Mouse (Mus musculus): ENCODE data around the gene Dmxl2. TPM values are rescaled to one million over a fixed set of nuclear protein-coding genes. Genes with fewer than 3 reads are reported as not detected.
A peak's percentile ranks its signal among the peaks of the same experiment; 100 is the strongest.

The Dmxl2 gene
- total and polyA plus RNA-seq, 3 experiments: 6.1 to 238 (median 9.1) TPM

- Histone ChIP-seq H3K27me3 (ENCODE audit: control insufficient read depth in 1 of 2, insufficient read depth in 2 of 2, low read length in 2 of 2) (peaks cover 2 to 7% of the 10 kb centered on the region in 2 experiments), H3K9ac (ENCODE audit: control insufficient read depth, low read depth, low read length, poor library complexity, severe bottlenecking) (no peak overlapping the region), H3K9me3 (replicated peaks; ENCODE audit: insufficient read depth, low read length) (no peaks in the 10 kb centered on the region), H3K27ac (ENCODE audit: control insufficient read depth, low read depth, low read length) (no peak overlapping the region), H3K4me3 (ENCODE audit: control insufficient read depth in 1 of 2, insufficient read depth in 1 of 2, low read depth in 2 of 2, low read length in 2 of 2) (no peak overlapping the region), H3K4me1 (ENCODE audit: control insufficient read depth in 1 of 2, insufficient read depth in 2 of 2, low read length in 2 of 2) (no peaks in the 10 kb centered on the region), H3K36me3 (ENCODE audit: control insufficient read depth in 1 of 2, insufficient read depth in 2 of 2, low read length in 2 of 2) (no peaks in the 10 kb centered on the region), H3K79me2 (ENCODE audit: control insufficient read depth, insufficient read depth, low read length, poor library complexity) (no peaks in the 10 kb centered on the region)
- no peak for DNase-seq (ENCODE audit: low read depth, low spot score)
- TF ChIP-seq POLR2AphosphoS2 (IDR thresholded peaks at IDR 0.05; ENCODE audit: low read length) (no peak), KAT2A (conservative IDR thresholded peaks at IDR 0.05; ENCODE audit: low read depth, low read length) (no peak), SIN3A (IDR thresholded peaks at IDR 0.05; ENCODE audit: low read length) (no peak), POLR2AphosphoS5 (IDR thresholded peaks at IDR 0.05; ENCODE audit: borderline replicate concordance, low read depth, low read length) (no peak), RAD21 (IDR thresholded peaks at IDR 0.05; ENCODE audit: low read depth, low read length) (no peak), BHLHE40 (IDR thresholded peaks at IDR 0.05; ENCODE audit: borderline replicate concordance, low read depth, low read length) (no peak), MAX (IDR thresholded peaks at IDR 0.05; ENCODE audit: low read length) (no peak), SMC3 (IDR thresholded peaks at IDR 0.05; ENCODE audit: low read depth, low read length) (no peak), CTCF (IDR thresholded peaks at IDR 0.05 in 2 of 3, conservative IDR thresholded peaks at IDR 0.05 in 1 of 3; ENCODE audit: control insufficient read depth in 1 of 3, insufficient read depth in 1 of 3, low read depth in 2 of 3, low read length in 3 of 3, poor library complexity in 1 of 3, severe bottlenecking in 1 of 3) (no peak), HCFC1 (IDR thresholded peaks at IDR 0.05; ENCODE audit: low read depth, low read length) (no peak)
These were observed 34.8 kb upstream of the Dmxl2 start for GRCm38 (mm10) chr9:54536236-54536635.

- Histone ChIP-seq H3K27ac (ENCODE audit: control insufficient read depth, low read depth, low read length) (no peak overlapping the region), H3K9me3 (replicated peaks; ENCODE audit: insufficient read depth, low read length) (no peaks in the 10 kb centered on the region), H3K79me2 (ENCODE audit: control insufficient read depth, insufficient read depth, low read length, poor library complexity) (no peaks in the 10 kb centered on the region), H3K9ac (ENCODE audit: control insufficient read depth, low read depth, low read length, poor library complexity, severe bottlenecking) (no peak overlapping the region), H3K27me3 (ENCODE audit: control insufficient read depth in 1 of 2, insufficient read depth in 2 of 2, low read length in 2 of 2) (peaks cover 2 to 7% of the 10 kb centered on the region in 2 experiments), H3K36me3 (ENCODE audit: control insufficient read depth in 1 of 2, insufficient read depth in 2 of 2, low read length in 2 of 2) (no peaks in the 10 kb centered on the region), H3K4me1 (ENCODE audit: control insufficient read depth in 1 of 2, insufficient read depth in 2 of 2, low read length in 2 of 2) (no peaks in the 10 kb centered on the region), H3K4me3 (ENCODE audit: control insufficient read depth in 1 of 2, insufficient read depth in 1 of 2, low read depth in 2 of 2, low read length in 2 of 2) (no peak overlapping the region)
- DNase-seq (ENCODE audit: low read depth, low spot score): peak; percentile 12
- no peak for TF ChIP-seq CHD1 (IDR thresholded peaks at IDR 0.05; ENCODE audit: low read depth, low read length)
- no peak for TF ChIP-seq SMC3 (IDR thresholded peaks at IDR 0.05; ENCODE audit: low read depth, low read length)
- no peak for TF ChIP-seq ZMIZ1 (IDR thresholded peaks at IDR 0.05; ENCODE audit: low read depth, low read length)
- TF ChIP-seq ETS1 (IDR thresholded peaks at IDR 0.05; ENCODE audit: low read depth, low read length): no peak
- TF ChIP-seq USF1 (IDR thresholded peaks at IDR 0.05; ENCODE audit: low read depth, low read length): no peak
- no peak for TF ChIP-seq CHD2 (IDR thresholded peaks at IDR 0.05; ENCODE audit: low read length)
- TF ChIP-seq BHLHE40 (IDR thresholded peaks at IDR 0.05; ENCODE audit: borderline replicate concordance, low read depth, low read length): no peak
- no peak for TF ChIP-seq GATA1 (IDR thresholded peaks at IDR 0.05; ENCODE audit: low read depth, low read length)
- no peak for TF ChIP-seq POLR2AphosphoS2 (IDR thresholded peaks at IDR 0.05; ENCODE audit: low read length)
- no peak for TF ChIP-seq UBTF (IDR thresholded peaks at IDR 0.05; ENCODE audit: borderline replicate concordance, insufficient read depth, low read depth, low read length)
- TF ChIP-seq ZNF384 (IDR thresholded peaks at IDR 0.05; ENCODE audit: low read depth, low read length): no peak
- no peak for TF ChIP-seq GABPA (IDR thresholded peaks at IDR 0.05; ENCODE audit: low read depth, low read length)
- TF ChIP-seq POLR2AphosphoS5 (IDR thresholded peaks at IDR 0.05; ENCODE audit: borderline replicate concordance, low read depth, low read length): no peak
- no peak for TF ChIP-seq NELFE (IDR thresholded peaks at IDR 0.05; ENCODE audit: low read depth, low read length)
- TF ChIP-seq MAZ (IDR thresholded peaks at IDR 0.05; ENCODE audit: low read depth, low read length): no peak
- TF ChIP-seq MYC (IDR thresholded peaks at IDR 0.05; ENCODE audit: low read depth, low read length): no peak
- TF ChIP-seq RCOR1 (IDR thresholded peaks at IDR 0.05; ENCODE audit: low read depth, low read length): no peak
- no peak for TF ChIP-seq ZKSCAN1 (IDR thresholded peaks at IDR 0.05; ENCODE audit: low read depth, low read length)
- TF ChIP-seq POLR2A (IDR thresholded peaks at IDR 0.05; ENCODE audit: control insufficient read depth in 1 of 2, insufficient read depth in 1 of 2, low read depth in 1 of 2, low read length in 2 of 2, poor library complexity in 1 of 2): no peak
These were observed 32.5 kb upstream of the Dmxl2 start for GRCm38 (mm10) chr9:54533975-54534374.

Measured in MEL (cell line).